Mouse (Mus musculus) heart, postnatal 4 days (tissue): ENCODE measurements around the gene Vmn1r231. TPM values are rescaled to one million over a fixed set of nuclear protein-coding genes. Genes with fewer than 3 reads are reported as not detected.

Experiments used
- DNase-seq: peaks from one replicate; pipeline ENCODE4 v3.0.0; 2021
- total RNA-seq, 2 experiments: library from RNA; stranded (reverse); gene quantifications; 2 replicates each; pipeline ENCODE4 v1.2.3; 2021

Gene Vmn1r231
- not detected for total RNA-seq

DNA sequence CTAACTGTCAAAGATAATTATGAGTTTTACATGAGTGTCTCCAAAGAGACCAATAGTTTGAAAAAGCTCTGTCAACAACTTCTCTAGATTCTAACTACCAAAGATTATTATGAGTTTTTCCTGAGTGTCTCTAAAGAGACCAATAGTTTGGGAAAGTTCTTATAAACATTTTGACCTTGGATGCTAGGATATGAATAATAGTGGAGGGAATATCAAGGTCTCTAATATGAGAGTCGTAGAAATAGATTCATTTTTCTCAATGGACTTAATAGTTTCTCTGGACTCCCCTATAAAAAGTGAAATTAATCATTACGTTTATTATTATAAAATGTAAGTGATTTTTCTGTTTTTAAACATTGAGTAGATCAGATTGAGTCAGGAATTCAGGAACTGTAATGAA is at the start of gene Vmn1r231:
Gene Vmn1r231 (minus strand): TSS at position 101 of the 400 bp plus-strand sequence.
- DNase-seq: no peak

GRCm38 (mm10) chr17:20946636-20947035 is 41.7 kb upstream of the Vmn1r231 start:
- DNase-seq: no peak

DNA sequence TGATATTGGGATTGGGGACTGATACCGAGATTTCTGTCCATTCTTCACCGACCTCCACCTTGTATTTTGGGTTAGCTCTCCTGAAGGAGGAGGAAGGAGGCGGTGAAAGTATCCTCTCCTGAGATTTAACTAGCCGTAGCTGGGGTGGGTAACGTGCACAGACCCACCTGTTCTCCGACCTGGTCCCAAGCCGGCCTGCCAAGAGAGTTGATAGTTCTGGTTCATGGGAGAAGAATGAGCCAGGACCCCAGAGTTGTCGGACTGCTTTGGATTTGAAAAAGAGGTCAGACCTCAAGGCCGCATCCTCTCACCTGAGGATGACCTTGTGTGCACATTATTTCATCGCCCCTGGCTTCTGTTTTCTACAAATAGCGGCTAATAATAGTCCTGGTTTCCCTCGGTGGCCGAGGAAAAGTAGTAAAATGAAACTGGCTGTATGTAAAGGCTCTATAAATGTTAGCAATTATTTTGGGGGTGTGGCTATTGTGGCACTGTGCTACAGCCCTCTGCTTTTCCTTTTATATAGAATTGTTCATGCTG is 41.2 kb upstream of the Vmn1r231 start:
- peak; percentile 27 for DNase-seq

- DNase-seq: peak; percentile 99
These were observed 40.3 kb upstream of the Vmn1r231 start, which contains the start of gene Ppp2r1a for GRCm38 (mm10) chr17:20944985-20945891. Ppp2r1a (plus strand) TSS chr17:20945311.

DNA sequence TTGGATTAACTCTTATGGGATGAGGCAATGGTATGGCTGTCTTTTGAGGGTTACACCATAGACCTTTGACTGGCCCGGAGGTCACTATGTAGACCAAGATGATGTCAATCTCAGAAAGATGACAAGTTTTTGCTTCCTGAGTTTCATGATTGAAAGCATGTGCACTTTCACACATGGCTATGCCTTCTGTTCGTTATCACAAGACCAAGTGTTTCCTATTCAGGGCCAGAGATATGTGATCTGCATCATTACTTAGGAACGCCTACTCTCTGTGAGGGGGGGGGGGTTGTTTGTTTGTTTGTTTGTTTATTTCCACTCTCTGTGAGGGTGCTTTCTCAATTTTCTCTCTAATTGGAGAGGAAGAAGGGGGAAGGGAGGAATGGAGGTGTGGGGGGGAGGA is 39.3 kb upstream of the Vmn1r231 start:
- no peak for DNase-seq

GRCm38 (mm10) chr17:20919614-20920013 is 14.7 kb upstream of the Vmn1r231 start, which contains the start of gene Vmn1r232:
Vmn1r232 (minus strand) TSS chr17:20919714.
- DNase-seq: no peak

- DNase-seq: no peak
These were observed 64.7 kb downstream of the Vmn1r231 start, which contains the start of gene Vmn1r230 for GRCm38 (mm10) chr17:20840144-20840543. Vmn1r230 (plus strand) TSS chr17:20840444.

Other genes starting within 250 kb of the Vmn1r231 start
- not detected for gene Vmn1r226, start 222.2 kb downstream of the Vmn1r231 start, total RNA-seq
- not detected for gene Vmn1r227, start 175.2 kb downstream of the Vmn1r231 start, total RNA-seq
- not detected for gene Vmn1r228, start 118.9 kb downstream of the Vmn1r231 start, total RNA-seq
- gene Vmn1r229, start 93.5 kb downstream of the Vmn1r231 start, total RNA-seq: under 1 TPM in 1 of 2 experiments, not detected in 1; 0.02 TPM
- not detected for gene Vmn1r230, start 64.6 kb downstream of the Vmn1r231 start, total RNA-seq
- gene Vmn1r232, start 14.6 kb upstream of the Vmn1r231 start, total RNA-seq: not detected
- gene Ppp2r1a, start 40.2 kb upstream of the Vmn1r231 start, total RNA-seq: 100 to 1,000 TPM; 287 to 293 TPM
- not detected for gene Vmn1r233, start 91.4 kb upstream of the Vmn1r231 start, total RNA-seq
- 10 to 100 TPM; 18.3 to 21.5 TPM for gene Zfp160, start 103.8 kb upstream of the Vmn1r231 start, total RNA-seq